Comparison of ENCODE assay signal across 9 mouse cellular contexts in genomic region chr6:136518537-136519246, GRCm38 (mm10). TPM values are rescaled to one million over a fixed set of nuclear protein-coding genes. Genes with fewer than 3 reads are reported as not detected.
DNase-seq lines count a peak whose midpoint lies in the region; ATAC-seq and TF ChIP-seq lines count a peak whose summit lies in the region.
"Had no signal": no experiment of that assay in that cellular context is flagged by ENCODE, and none has a peak within 500 bp of the region (broad histone marks: within the 10 kb centered on the region; RNA-seq: fewer than 3 reads in every experiment).

No protein-coding gene starts in this region.

- peaks cover 6% of the 10 kb centered on the region; the same call in 1 of the 2 replicates for H3K9me3 ChIP-seq in heart, embryonic 10.5 days
- H3K9me3 ChIP-seq in kidney, embryonic 14.5 days (ENCODE audit: control insufficient read depth, low read length) = peaks cover 4% of the 10 kb centered on the region; the same call in 1 of the 2 replicates
- H3K9me3 ChIP-seq in limb, embryonic 14.5 days (ENCODE audit: control insufficient read depth, low read length) = 0 out of 2 replicates have a peak, but pooled peaks cover 7% of the 10 kb centered on the region
- H3K9me3 ChIP-seq in midbrain, embryonic 16.5 days (replicated peaks; ENCODE audit: control insufficient read depth, low read length, poor library complexity, severe bottlenecking) = no peaks in the 10 kb centered on the region; the same call in 1 of the 2 replicates

- peak; percentile 45; the same call in 1 of the 2 replicates for TF ChIP-seq CTCF in brain, embryonic 14.5 days (IDR thresholded peaks at IDR 0.05; ENCODE audit: borderline replicate concordance, extremely low read depth, insufficient read depth, insufficient read length)
- TF ChIP-seq CTCF in spleen, adult 2 months (IDR thresholded peaks at IDR 0.05; ENCODE audit: extremely low read depth, insufficient read depth, insufficient read length, insufficient replicate concordance) = peak; percentile 13; the same call in 1 of the 2 replicates

- peak overlapping the region; percentile 66 for H3K9ac ChIP-seq in kidney, embryonic 14.5 days (ENCODE audit: low read depth, low read length)
- H3K9ac ChIP-seq in limb, embryonic 14.5 days (ENCODE audit: low read depth, low read length, severe bottlenecking) = peak overlapping the region; percentile 67
- peak overlapping the region; percentile 80 for H3K9ac ChIP-seq in midbrain, embryonic 16.5 days (ENCODE audit: low read depth, low read length)

- peak; percentile 90 for ATAC-seq in erythroblast, adult 5-6 weeks (replicated peaks; ENCODE audit: low FRiP score, poor library complexity, severe bottlenecking)
- ATAC-seq in kidney, embryonic 14.5 days (ENCODE audit: low FRiP score, low TSS enrichment) = peak; percentile 97
- ATAC-seq in limb, embryonic 14.5 days (ENCODE audit: low FRiP score, low read depth) = peak; percentile 97
- ATAC-seq in midbrain, embryonic 16.5 days = peak; percentile 99

- H3K27me3 ChIP-seq in heart, embryonic 10.5 days (ENCODE audit: insufficient read depth, poor library complexity, severe bottlenecking) = no peaks in the 10 kb centered on the region
- no peaks in the 10 kb centered on the region for H3K27me3 ChIP-seq in kidney, embryonic 14.5 days (ENCODE audit: control insufficient read depth, insufficient read depth, low read length)
- H3K27me3 ChIP-seq in limb, embryonic 14.5 days (ENCODE audit: control insufficient read depth, insufficient read depth, low read length) = no peaks in the 10 kb centered on the region
- no peaks in the 10 kb centered on the region for H3K27me3 ChIP-seq in midbrain, embryonic 16.5 days (ENCODE audit: control insufficient read depth, insufficient read depth, low read depth, low read length)
- H3K27me3 ChIP-seq in spleen, adult 2 months (ENCODE audit: control insufficient read depth, insufficient read depth, low read length) = no peaks in the 10 kb centered on the region
- H3K27me3 ChIP-seq: CH12.LX had no signal

- peak overlapping the region; percentile 77 for H3K4me3 ChIP-seq in heart, embryonic 10.5 days
- H3K4me3 ChIP-seq in kidney, embryonic 14.5 days (ENCODE audit: low read length) = peak overlapping the region; percentile 62
- peak overlapping the region; percentile 65 for H3K4me3 ChIP-seq in limb, embryonic 14.5 days (replicated peaks; ENCODE audit: low read length)
- peak overlapping the region; percentile 68 for H3K4me3 ChIP-seq in midbrain, embryonic 16.5 days (ENCODE audit: low read depth, low read length)
- H3K4me3 ChIP-seq in spleen, adult 2 months (ENCODE audit: extremely low read depth, insufficient read depth, insufficient read length) = peak overlapping the region; percentile 73

- peaks cover 14% of the 10 kb centered on the region for H3K36me3 ChIP-seq in heart, embryonic 10.5 days
- peaks cover 10% of the 10 kb centered on the region for H3K36me3 ChIP-seq in kidney, embryonic 14.5 days (ENCODE audit: control insufficient read depth, insufficient read depth, low read length)
- peaks cover 9% of the 10 kb centered on the region for H3K36me3 ChIP-seq in limb, embryonic 14.5 days (ENCODE audit: control insufficient read depth, insufficient read depth, low read length)
- H3K36me3 ChIP-seq in midbrain, embryonic 16.5 days (ENCODE audit: control insufficient read depth, insufficient read depth, low read length) = no peaks in the 10 kb centered on the region
- peaks cover 4% of the 10 kb centered on the region for H3K36me3 ChIP-seq in spleen, adult 2 months (ENCODE audit: control insufficient read depth, insufficient read depth, low read length)

- H3K4me1 ChIP-seq in heart, embryonic 10.5 days = peaks cover 7% of the 10 kb centered on the region; the same call in 1 of the 2 replicates
- H3K4me1 ChIP-seq in kidney, embryonic 14.5 days (ENCODE audit: control insufficient read depth, insufficient read depth, low read length) = no peaks in the 10 kb centered on the region
- H3K4me1 ChIP-seq in limb, embryonic 14.5 days (ENCODE audit: control insufficient read depth, insufficient read depth, low read length) = 0 out of 2 replicates have a peak, but pooled peaks cover 2% of the 10 kb centered on the region
- H3K4me1 ChIP-seq in midbrain, embryonic 16.5 days (ENCODE audit: control insufficient read depth, insufficient read depth, low read length) = peaks cover 9% of the 10 kb centered on the region
- peaks cover 17% of the 10 kb centered on the region; the same call in 1 of the 2 replicates for H3K4me1 ChIP-seq in spleen, adult 2 months (ENCODE audit: control insufficient read depth, insufficient read depth, insufficient read length)

- WGBS in heart, embryonic 10.5 days = under 1% methylated on average over 59 of the region's 59 CpGs
- WGBS in kidney, embryonic 14.5 days = under 1% methylated on average over 59 of the region's 59 CpGs
- WGBS in limb, embryonic 14.5 days = 2% methylated on average over 59 of the region's 59 CpGs
- under 1% methylated on average over 59 of the region's 59 CpGs for WGBS in midbrain, embryonic 16.5 days
- WGBS in spleen, adult 2 months = under 1% methylated on average over 59 of the region's 59 CpGs

- TF ChIP-seq POLR2A in brain, embryonic 14.5 days (IDR thresholded peaks at IDR 0.05; ENCODE audit: borderline replicate concordance, extremely low read depth, insufficient read depth, insufficient read length, poor library complexity, severe bottlenecking) = peak; percentile 69; the same call in 1 of the 2 replicates
- TF ChIP-seq POLR2A in limb, embryonic 14.5 days (IDR thresholded peaks at IDR 0.05; ENCODE audit: borderline replicate concordance, extremely low read depth, insufficient read depth, insufficient read length) = peak; percentile 58; the same call in 1 of the 2 replicates
- peak; percentile 72 for TF ChIP-seq POLR2A in spleen, adult 2 months (IDR thresholded peaks at IDR 0.05; ENCODE audit: low read depth, low read length)

- H3K27ac ChIP-seq in heart, embryonic 10.5 days = peak overlapping the region; percentile 97
- H3K27ac ChIP-seq in kidney, embryonic 14.5 days (ENCODE audit: low read depth, low read length) = peak overlapping the region; percentile 98
- H3K27ac ChIP-seq in limb, embryonic 14.5 days (replicated peaks; ENCODE audit: low read depth, low read length) = peak overlapping the region; percentile 99
- H3K27ac ChIP-seq in midbrain, embryonic 16.5 days (ENCODE audit: low read length) = peak overlapping the region; percentile 99
- peak overlapping the region; percentile 98 for H3K27ac ChIP-seq in spleen, adult 2 months (ENCODE audit: insufficient read depth, low read length)

- peak; percentile 96 for DNase-seq in B cell, adult 2 months
- DNase-seq in brain, embryonic 14.5 days (ENCODE audit: low read depth) = peak; percentile 99
- peak; percentile 99 for DNase-seq in heart, embryonic 10.5 days (ENCODE audit: low spot score)
- DNase-seq in limb, embryonic 14.5 days (ENCODE audit: low spot score) = peak; percentile 98
- peak; percentile 92 to 97 for DNase-seq in spleen, adult 2 months (ENCODE audit: low read depth in 1 of 2, low spot score in 2 of 2)

- H3K4me2 ChIP-seq in kidney, embryonic 14.5 days (replicated peaks; ENCODE audit: low read depth, low read length) = peak overlapping the region; percentile 40
- peak overlapping the region; percentile 43 for H3K4me2 ChIP-seq in limb, embryonic 14.5 days (replicated peaks; ENCODE audit: low read depth, low read length, severe bottlenecking)
- H3K4me2 ChIP-seq in midbrain, embryonic 16.5 days (ENCODE audit: low read length) = peak overlapping the region; percentile 45

RNA-seq across cellular contexts. Expression of gene Atf7ip, which starts 12.7 kb away (rescaled TPM):
- polyA plus RNA-seq in brain, embryonic 14.5 days (2012; rRNA removed) = 40.0 and 67.9 TPM in 2 replicates
- total RNA-seq in erythroblast, adult 5-6 weeks (2015; ENCODE audit: low replicate concordance) = 153 and 185 TPM in 2 replicates
- 205 and 233 TPM in 2 replicates for total RNA-seq in erythroblast, adult 5-6 weeks (2017; ENCODE audit: low replicate concordance)
- polyA plus RNA-seq in heart, embryonic 10.5 days (2016; fragmentation: Nextera tagmentation; extraction: Ambion mirVana) = 37.7 and 42.4 TPM in 2 replicates
- polyA plus RNA-seq in kidney, embryonic 14.5 days (2014; fragmentation: Nextera tagmentation; extraction: Ambion mirVana) = 31.3 and 54.2 TPM in 2 replicates
- 35.7 and 46.3 TPM in 2 replicates for polyA plus RNA-seq in limb, embryonic 14.5 days (2012; rRNA removed)
- polyA plus RNA-seq in limb, embryonic 14.5 days (2014; fragmentation: Nextera tagmentation; extraction: Ambion mirVana) = 38.4 and 41.8 TPM in 2 replicates
- 38.2 and 40.6 TPM in 2 replicates for polyA plus RNA-seq in midbrain, embryonic 16.5 days (2015; fragmentation: Nextera tagmentation; extraction: Ambion mirVana)
- 30.3 and 32.5 TPM in 2 replicates for polyA plus RNA-seq in spleen, adult 2 months (2012; rRNA removed)

Comparison
In these comparisons a context has a peak if more than half of its experiments do, and no peak if none do; other contexts are left out.
1. Peak in every context shown above with its lines: DNase-seq, ATAC-seq, H3K4me3 ChIP-seq and H3K27ac ChIP-seq.